In genomic region chr13:78171984-78172636, GRCm38 (mm10) we compare ENCODE assay signal across 13 mouse cellular contexts. TPM values are rescaled to one million over a fixed set of nuclear protein-coding genes. Genes with fewer than 3 reads are reported as not detected.
DNase-seq lines count a peak whose midpoint lies in the region; ATAC-seq and TF ChIP-seq lines count a peak whose summit lies in the region.
"Had no signal": no experiment of that assay in that cellular context is flagged by ENCODE, and none has a peak within 500 bp of the region (broad histone marks: within the 10 kb centered on the region; RNA-seq: fewer than 3 reads in every experiment).

No protein-coding gene starts in this region.

- no peak overlapping the region for H3K4me2 ChIP-seq in limb, embryonic 11.5 days (ENCODE audit: low read depth, severe bottlenecking)
- peak overlapping the region; percentile 56 for H3K4me2 ChIP-seq in hindbrain, postnatal 0 days (ENCODE audit: low read depth, low read length)

- H3K36me3 ChIP-seq in limb, embryonic 11.5 days (ENCODE audit: control insufficient read depth, insufficient read depth, low read length), result no peaks in the 10 kb centered on the region
- H3K36me3 ChIP-seq in limb, embryonic 10.5 days, result no peaks in the 10 kb centered on the region
- no peaks in the 10 kb centered on the region for H3K36me3 ChIP-seq in hindbrain, postnatal 0 days (ENCODE audit: insufficient read depth, low read length)
- H3K36me3 ChIP-seq: heart, embryonic 10.5 days had no signal

- H3K9ac ChIP-seq in limb, embryonic 11.5 days (ENCODE audit: low read length), result no peak overlapping the region
- no peak overlapping the region for H3K9ac ChIP-seq in hindbrain, postnatal 0 days (replicated peaks; ENCODE audit: low read length)

- WGBS in limb, embryonic 11.5 days, result 1% methylated on average over 17 of the region's 17 CpGs
- 2% methylated on average over 17 of the region's 17 CpGs for WGBS in limb, embryonic 10.5 days
- 6% methylated on average over 17 of the region's 17 CpGs for WGBS in hindbrain, postnatal 0 days

- no peak overlapping the region for H3K4me3 ChIP-seq in limb, embryonic 11.5 days (ENCODE audit: low read depth, low read length)
- no peak overlapping the region for H3K4me3 ChIP-seq in limb, embryonic 10.5 days
- peak overlapping the region; percentile 15; the same call in 1 of the 2 replicates for H3K4me3 ChIP-seq in hindbrain, postnatal 0 days (ENCODE audit: low read length)
- H3K4me3 ChIP-seq: myocyte had no signal

- TF ChIP-seq CTCF in hindbrain, postnatal 0 days (IDR thresholded peaks at IDR 0.05; ENCODE audit: low read depth), result no peak

- H3K9me3 ChIP-seq in limb, embryonic 11.5 days (ENCODE audit: control insufficient read depth, low read length), result no peaks in the 10 kb centered on the region
- H3K9me3 ChIP-seq in limb, embryonic 10.5 days (replicated peaks), result no peaks in the 10 kb centered on the region
- no peaks in the 10 kb centered on the region for H3K9me3 ChIP-seq in hindbrain, postnatal 0 days (ENCODE audit: low read length)
- H3K9me3 ChIP-seq: heart, embryonic 10.5 days had no signal

- ATAC-seq in cerebellum, adult (ENCODE audit: insufficient number of reproducible peaks, low FRiP score, low TSS enrichment), result peak; percentile 52; the same call in 1 of the 2 replicates
- no peak for ATAC-seq in limb, embryonic 11.5 days (ENCODE audit: insufficient number of reproducible peaks, low FRiP score, low TSS enrichment, low read depth)
- ATAC-seq in hindbrain, postnatal 0 days, result 0 out of 2 replicates have a peak, but pooled peaks have one; percentile 57
- ATAC-seq: inflammation-experienced regulatory T-cells, adult 6 months had no signal

- H3K4me1 ChIP-seq in limb, embryonic 11.5 days (ENCODE audit: control insufficient read depth, insufficient read depth, low read length), result no peaks in the 10 kb centered on the region
- H3K4me1 ChIP-seq in limb, embryonic 10.5 days, result peaks cover 6% of the 10 kb centered on the region; the same call in 1 of the 2 replicates
- H3K4me1 ChIP-seq in hindbrain, postnatal 0 days (ENCODE audit: insufficient read depth, low read length), result no peaks in the 10 kb centered on the region
- H3K4me1 ChIP-seq: heart, embryonic 10.5 days had no signal

- DNase-seq in cerebellum, adult 8-10 months, result no peak
- peak; percentile 45 for DNase-seq in limb, embryonic 11.5 days (ENCODE audit: low spot score)
- DNase-seq in limb, embryonic 10.5 days (ENCODE audit: low spot score), result no peak
- DNase-seq in hindbrain, postnatal 0 days (ENCODE audit: low spot score), result peak; percentile 68
- peak; percentile 67 for DNase-seq in retina, embryonic 14.5 days (ENCODE audit: low spot score)
- no peak for DNase-seq in thymus, postnatal 25 days
- no peak for DNase-seq in right cerebral cortex, postnatal 14 days
- DNase-seq: lung, postnatal 14 days had no signal

- no peak overlapping the region for H3K27ac ChIP-seq in limb, embryonic 11.5 days (replicated peaks; ENCODE audit: low read depth, low read length)
- H3K27ac ChIP-seq in limb, embryonic 10.5 days, result no peak overlapping the region
- no peak overlapping the region; the same call in 1 of the 2 replicates for H3K27ac ChIP-seq in hindbrain, postnatal 0 days
- H3K27ac ChIP-seq: heart, embryonic 10.5 days; stomach, postnatal 0 days had no signal

- H3K27me3 ChIP-seq in limb, embryonic 11.5 days (ENCODE audit: control insufficient read depth, insufficient read depth, low read length), result peaks cover 58% of the 10 kb centered on the region
- peaks cover 99% of the 10 kb centered on the region for H3K27me3 ChIP-seq in limb, embryonic 10.5 days (ENCODE audit: low read depth, poor library complexity, severe bottlenecking)
- H3K27me3 ChIP-seq in hindbrain, postnatal 0 days (ENCODE audit: insufficient read depth, low read length), result peaks cover 19% of the 10 kb centered on the region; the same call in 1 of the 2 replicates

RNA-seq across cellular contexts. Expression of gene Nr2f1, which starts 27.4 kb away (rescaled TPM):
- 12.2 and 15.0 TPM in 2 replicates for polyA plus RNA-seq in limb, embryonic 11.5 days (2014; fragmentation: Nextera tagmentation; extraction: Ambion mirVana)
- 18.2 and 19.6 TPM in 2 replicates for polyA plus RNA-seq in limb, embryonic 10.5 days (2016; fragmentation: Nextera tagmentation; extraction: Ambion mirVana)
- 220 and 254 TPM in 2 replicates for total RNA-seq in hindbrain, postnatal 0 days (2014; rRNA removed)
- 49.8 and 51.2 TPM in 2 replicates for polyA plus RNA-seq in hindbrain, postnatal 0 days (2015; fragmentation: Nextera tagmentation; extraction: Ambion mirVana)
- polyA plus RNA-seq: inflammation-experienced regulatory T-cells, adult 6 months had no signal

Comparison
In these comparisons a context has a peak if more than half of its experiments do, and no peak if none do; other contexts are left out.
1. DNase-seq: peak in limb, embryonic 11.5 days (single experiment), hindbrain, postnatal 0 days (single experiment) and retina, embryonic 14.5 days (single experiment); none in cerebellum, adult 8-10 months (single experiment), limb, embryonic 10.5 days (single experiment), thymus, postnatal 25 days (single experiment) and right cerebral cortex, postnatal 14 days (single experiment).